Mouse (Mus musculus) thymus, postnatal 10 days (tissue): ENCODE data around the gene Cldnd2.
"Not testable (repeated sequence)": the region's sequence is repeated elsewhere in the genome, so short reads cannot be mapped to it uniquely, and the experiment has no call there.

ENCODE experiments used
- DNase-seq, 2 experiments: peaks; one replicate each; pipeline ENCODE4 v3.0.0; 2021; ENCODE audit warnings: low spot score in 2 of 2

Cldnd2 gene

DNA sequence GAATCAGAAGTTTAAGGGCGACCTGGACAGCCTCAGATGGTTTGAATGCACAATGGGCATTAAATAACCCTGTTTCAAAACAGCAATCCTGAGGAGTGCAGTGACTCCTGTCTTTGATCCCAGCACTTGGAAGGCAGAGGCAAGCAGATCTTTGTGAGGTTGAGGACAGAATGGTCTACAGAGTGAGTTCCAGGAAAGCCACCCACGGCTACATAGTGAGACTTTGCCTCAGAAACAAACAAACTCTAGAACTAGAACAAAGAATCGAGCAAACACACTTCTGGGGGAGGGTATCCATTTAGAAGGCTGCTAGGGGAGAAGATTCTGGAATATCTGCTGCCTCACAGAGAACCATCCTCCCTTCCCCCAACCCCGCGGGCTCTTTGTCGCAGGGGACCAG, at the start of gene Cldnd2:
TSS of gene Cldnd2 (plus strand) at position 301 of the 400 bp plus-strand sequence.
- DNase-seq, result no peak

DNA sequence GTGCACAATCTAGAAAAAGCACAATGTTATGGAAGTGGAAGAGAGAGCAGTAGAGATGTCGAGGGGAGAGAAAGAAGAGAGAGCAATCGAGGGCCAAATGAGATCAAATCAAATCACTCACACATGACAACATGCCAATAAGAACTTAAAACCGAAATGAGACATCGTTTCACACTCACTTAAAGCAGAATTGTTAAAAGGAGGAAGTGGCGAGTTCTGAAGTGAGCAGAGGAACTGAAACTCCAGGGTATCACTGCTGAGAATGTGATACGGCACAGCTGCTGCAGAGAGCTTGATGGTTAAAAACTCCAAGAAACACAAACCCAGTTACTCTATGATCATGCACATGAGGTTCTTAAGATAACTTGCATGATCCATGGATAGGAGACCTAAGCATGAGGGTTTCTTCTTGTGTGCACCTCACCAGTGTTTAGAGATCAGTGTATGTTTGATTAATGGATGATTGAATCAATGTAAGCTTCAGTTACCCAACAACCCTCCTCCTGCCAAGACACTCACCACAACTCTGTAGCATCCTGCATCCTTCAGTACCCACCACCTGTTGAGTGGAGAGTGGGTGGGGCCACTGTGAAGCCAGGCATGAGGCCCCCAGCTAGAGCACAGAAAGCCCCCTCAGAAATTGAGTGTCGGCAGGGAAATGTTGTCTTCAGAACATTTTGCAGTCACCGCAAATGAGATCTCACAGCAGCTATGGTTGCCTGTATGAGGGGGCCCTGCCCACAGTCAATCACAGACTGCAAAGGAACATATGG, 48.0 kb upstream of the Cldnd2 start:
- no peak for DNase-seq

DNA sequence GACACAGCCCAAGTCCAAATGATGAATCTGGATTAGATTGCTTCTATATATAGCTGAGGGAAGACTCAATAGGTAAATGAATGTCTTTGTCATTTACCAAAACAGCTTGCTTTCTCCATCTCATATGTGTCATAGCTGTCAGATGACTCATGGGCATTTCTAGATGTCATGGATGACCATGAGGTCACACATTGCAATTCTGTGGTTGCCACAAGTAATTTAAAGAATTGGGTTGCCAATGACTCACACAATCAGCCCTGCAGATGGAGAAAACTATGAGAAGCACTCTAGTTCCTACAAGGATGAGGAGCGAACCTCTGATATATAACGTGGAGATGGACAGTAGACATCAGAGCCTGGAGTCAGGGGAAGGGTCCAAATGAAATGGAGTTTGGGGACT, 41.1 kb upstream of the Cldnd2 start:
- no peak for DNase-seq

DNA sequence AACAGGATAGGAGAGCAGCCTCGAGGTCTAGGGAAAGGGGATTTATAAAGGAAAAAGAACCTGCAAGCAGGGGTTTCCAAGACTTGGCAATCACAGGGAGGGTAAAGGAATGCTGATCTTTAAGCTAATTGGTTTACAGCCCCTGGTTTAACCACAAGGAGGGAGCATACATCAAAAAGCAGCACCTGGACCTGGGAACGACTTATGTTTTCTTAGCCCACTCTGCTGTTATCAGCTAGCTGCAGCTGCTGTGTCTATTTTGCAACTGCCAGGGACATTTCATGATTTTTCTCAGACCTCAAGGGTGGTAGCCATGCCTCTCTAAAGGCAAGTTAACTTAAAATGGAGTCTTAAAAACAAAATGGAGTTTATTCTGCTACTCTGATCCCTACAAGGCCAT, 37.9 kb upstream of the Cldnd2 start:
- DNase-seq, result no peak

DNA sequence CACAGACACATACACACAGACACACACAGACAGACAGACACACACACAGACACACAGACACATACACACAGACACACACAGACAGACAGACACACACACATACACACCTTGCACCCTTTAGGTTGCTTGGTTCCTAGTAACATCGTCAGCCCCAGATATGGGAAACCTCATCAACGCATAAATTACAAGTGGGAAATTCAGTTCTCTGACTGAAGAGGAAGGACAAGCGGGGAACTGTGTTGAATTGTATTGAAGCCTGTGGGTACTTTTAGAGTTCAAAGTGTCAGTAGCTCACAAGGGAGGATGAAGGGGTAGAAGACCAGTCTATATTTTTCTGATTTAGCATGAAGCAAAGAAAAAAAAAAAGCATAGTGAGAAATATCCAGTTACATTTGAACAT, 33.0 kb upstream of the Cldnd2 start:
- DNase-seq, result no peak

DNA sequence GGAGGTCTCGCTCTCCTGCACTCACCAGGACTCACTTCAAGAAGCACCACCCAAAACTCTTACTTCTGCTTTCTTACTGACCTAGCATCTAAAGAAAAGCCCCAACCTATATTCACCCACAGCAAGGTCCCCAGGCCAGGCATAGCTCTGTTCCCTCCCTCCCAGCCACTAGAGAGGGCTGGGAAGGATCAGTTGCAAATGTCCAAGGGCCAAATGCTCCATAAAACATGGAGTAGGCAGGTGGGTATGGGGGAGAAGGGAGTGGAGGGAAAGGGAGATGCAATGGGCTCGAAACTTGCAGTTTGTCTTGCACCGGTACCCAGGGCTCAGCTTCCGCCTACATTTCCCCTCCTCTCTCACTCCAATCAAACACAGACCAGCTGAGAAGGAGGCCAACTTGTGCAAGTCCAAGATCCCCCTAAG, 32.4 kb upstream of the Cldnd2 start, which contains the start of gene Siglecg:
TSS of gene Siglecg (plus strand) at position 74 of the 423 bp plus-strand sequence.
- no peak for DNase-seq

DNA sequence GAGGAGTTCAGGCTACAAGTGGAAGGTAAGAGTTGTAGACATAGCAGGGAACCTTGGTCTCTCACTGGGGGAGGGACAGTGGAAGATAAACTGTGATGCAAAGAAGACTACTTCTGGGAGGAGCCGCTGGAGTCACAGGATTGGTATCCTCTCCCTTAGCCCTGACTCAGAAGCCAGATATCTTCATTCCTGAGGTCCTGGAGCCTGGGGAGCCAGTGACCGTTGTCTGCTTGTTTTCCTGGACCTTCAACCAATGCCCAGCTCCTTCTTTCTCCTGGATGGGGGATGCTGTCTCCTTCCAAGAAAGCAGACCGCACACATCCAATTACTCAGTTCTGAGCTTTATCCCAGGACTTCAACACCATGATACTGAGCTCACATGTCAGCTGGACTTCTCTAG, 31.5 kb upstream of the Cldnd2 start:
- no peak for DNase-seq

DNA sequence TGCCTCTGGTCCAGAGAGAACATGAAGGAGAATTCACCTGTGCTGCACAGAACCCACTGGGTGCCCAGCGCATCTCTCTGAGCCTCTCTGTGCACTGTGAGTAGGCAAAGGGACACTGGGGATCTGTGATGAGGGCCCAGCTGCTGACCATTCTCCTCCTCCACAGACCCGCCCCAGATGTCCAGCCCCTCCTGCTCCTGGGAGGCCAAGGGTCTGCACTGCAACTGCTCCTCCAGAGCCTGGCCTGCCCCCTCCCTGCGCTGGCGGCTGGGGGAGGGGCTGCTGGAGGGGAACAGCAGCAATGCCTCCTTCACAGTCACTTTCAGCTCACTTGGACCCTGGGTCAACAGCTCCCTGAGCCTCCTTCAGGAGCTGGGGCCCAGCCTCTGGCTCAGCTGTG, 28.9 kb upstream of the Cldnd2 start:
- not testable (repeated sequence) for DNase-seq

DNA sequence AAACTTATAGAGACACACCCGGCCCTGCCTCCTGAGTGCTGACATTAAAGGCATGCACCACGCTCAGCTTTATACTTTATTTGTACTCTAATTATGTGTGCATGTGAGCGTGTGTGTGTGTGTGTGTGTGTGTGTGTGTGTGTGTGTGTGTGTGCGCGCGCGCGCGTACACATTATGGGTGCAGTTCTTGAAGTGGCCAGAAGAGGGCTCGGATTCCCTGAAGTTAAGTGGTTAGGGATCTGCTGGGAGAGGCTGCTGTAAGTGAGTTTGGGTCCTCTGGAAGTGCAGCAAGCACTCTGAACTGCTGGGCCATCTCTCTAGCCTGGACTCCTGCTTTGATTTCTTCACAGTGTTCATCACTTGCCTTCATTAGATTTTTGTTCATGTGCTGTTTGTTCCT, 23.3 kb upstream of the Cldnd2 start:
- DNase-seq, result no peak

DNA sequence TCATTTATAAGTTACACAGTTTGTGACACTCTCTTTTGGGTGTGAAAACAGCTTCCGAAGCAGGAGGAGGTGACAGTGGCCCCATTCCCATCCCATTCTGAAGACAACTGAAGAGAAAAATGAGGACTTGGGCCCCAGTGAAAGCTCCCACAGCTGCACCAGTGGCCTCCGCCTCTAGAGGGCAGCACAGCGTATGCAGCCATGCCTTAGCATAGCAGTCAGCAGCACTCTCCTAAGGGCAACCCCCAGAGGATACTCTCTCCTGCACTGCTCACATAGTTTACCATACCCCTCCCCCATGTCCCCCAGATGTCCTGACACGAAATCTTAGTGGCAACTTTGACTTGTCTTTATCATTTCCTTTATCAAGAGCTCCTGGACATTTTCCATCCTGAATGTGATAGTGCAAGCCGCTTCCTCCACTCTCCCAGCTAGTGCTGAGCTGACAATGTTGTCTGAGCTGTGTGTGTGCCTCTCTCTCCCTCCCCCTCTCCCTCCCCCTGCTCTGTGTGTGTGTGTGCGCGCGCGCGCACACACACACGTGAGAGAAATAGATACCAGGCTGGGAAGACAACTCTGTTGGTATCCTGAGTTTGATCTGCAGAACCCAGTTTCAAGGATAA, 17.5 kb upstream of the Cldnd2 start:
- peak; percentile 54 to 78 for DNase-seq

DNA sequence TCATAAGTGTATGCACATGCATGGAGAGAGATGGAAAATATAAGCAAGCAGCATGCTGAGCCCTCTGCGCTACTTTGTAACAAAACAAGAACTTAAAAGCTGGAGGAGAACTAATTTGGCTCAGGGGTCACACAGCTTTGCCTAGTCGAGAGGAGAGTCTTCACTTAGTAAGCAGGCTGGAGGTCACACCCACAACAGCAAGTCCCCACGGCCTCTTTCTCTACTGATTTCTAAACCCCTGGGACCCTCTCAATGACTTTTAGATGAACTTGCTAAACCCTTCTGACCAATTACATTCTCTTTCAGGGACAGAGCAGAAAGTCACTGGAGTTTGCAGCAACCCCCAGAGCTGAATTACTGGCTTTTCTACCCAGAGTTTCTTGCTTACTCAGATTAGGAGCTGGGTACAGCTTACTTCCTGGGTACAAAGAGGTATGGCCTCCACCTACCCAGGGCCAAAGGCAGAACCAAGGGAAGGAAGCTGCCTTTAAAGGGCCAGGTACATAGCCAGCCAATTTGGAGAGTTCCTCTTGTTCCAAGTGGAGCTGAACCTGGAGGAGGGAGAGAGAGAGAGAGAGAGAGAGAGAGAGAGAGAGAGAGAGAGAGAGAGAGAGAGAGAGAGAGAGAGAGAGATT, 16.5 kb upstream of the Cldnd2 start:
- DNase-seq, result no peak

DNA sequence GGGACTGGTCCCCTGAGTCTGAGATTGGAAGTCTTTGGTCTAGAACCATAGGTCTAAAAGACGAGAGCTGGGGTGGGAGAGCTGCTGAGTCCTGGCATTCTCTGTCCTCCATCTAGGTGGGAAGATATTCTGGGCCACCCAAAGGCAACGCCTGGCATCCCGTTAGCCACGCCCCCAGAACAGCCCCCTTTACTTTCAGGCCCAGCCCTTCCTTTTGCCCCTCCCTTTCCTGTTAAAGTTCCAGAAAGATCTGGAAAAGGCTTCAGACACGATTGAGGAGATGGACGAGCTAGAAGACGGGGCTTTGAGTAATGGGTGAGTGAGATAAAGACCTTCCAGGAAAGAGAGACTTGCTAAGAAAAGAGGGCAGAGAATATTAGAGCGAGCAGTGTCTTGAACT, 13.2 kb upstream of the Cldnd2 start, which contains the start of gene Lim2:
TSS of gene Lim2 (plus strand) at position 265 of the 400 bp plus-strand sequence.
- DNase-seq, result no peak

DNA sequence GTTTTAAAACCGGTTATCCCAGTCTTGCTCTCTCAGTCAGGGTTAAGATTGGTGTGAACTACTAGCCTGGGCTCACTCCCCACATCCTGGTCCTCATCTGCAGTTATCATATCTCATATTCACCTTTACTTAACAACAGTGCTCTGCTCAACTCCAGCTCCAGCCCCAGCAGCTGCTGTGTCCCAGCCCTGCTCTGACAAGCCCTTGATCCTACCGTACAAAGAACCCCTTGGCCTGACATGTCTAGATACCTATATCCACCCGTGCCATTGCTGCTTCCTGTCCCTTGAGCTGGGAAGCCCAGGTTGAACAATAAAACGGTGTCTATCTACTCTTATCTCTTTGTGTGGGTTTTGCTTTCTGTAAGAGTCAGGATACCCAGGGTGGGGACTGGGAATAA, 11.1 kb upstream of the Cldnd2 start:
- DNase-seq, result no peak

DNA sequence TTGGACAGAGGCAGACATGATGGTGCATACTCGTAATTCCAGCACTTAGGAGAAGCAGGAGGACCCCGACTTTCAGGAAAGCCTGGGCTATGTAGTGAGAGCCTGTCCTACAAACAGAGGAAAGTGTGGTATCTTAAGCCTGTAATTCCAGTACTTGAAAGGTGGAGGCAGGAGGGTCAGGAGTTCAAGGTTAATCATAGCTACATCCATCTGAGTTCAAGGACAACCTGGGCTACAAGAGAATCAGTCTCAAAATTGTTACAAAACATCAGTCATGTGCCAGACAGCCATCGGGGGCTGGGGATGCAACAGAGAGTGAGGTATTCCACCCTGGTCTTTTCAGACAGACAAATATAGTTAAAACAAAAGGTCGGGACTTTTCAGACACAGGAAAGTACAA, 7.7 kb upstream of the Cldnd2 start:
- DNase-seq, result no peak

DNA sequence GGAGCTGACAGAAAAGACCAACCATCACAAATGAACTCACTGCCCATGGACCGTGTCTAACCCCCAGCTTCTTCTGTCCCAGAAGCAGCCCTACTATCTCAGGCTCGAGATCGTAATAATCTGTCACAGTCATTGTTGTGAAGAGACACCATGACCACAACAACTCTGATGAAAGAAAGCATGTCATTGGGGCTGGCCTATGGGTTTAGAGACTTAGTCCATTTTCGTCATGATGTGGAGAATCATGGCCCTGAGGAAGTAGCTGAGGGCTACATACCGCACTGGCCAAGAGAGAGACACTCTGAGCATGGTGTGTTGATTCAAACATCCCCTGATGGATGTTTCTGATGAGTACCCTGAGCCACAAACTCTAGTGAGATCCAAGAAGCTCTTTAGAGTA, 5.9 kb upstream of the Cldnd2 start:
- no peak for DNase-seq

DNA sequence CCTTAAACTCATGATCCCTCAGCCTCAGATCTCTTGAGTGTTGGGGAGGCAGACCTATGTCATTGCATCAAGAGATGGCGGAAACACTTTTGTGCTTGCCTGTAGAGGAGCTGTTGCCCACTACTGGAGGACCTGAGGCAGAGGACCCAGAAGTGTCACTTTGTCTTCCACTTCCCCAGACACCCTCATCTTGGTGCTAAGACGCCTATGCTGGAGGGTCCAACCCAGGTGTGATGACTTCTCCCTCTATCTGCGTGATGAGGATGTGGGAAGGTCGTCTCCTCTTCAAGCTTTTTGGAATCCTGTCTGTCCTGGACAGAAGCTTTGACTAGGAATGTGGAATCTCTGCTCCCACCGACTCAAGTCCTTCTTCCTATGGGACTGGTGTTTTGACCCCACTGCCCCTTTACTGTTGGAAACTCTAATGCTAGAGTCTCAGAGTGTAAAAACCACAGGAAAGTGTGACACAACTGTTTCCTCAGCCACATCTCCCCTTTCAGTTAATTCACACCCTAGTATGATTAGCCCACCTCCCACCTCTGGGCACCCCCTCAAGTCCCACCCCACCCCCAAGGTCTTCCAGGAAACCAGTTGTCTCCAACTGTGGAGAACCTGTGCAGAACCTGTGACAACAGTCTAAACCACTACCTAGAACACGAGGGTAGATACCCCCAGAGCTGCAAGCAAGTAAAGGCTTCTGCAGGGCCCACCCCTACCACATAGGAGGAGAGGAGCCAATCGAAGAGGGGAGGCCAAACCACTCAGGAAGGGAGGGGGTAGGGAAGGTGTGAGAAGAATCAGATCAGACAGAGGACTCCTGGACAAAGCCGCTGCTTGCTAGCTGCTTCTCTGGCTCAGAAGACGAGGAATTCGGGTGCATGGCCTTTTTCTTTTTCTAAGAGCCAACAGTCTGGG, 4.0 kb upstream of the Cldnd2 start, which contains the start of gene Nkg7:
TSS of gene Nkg7 (plus strand) at position 733 of the 915 bp plus-strand sequence.
- no peak for DNase-seq

DNA sequence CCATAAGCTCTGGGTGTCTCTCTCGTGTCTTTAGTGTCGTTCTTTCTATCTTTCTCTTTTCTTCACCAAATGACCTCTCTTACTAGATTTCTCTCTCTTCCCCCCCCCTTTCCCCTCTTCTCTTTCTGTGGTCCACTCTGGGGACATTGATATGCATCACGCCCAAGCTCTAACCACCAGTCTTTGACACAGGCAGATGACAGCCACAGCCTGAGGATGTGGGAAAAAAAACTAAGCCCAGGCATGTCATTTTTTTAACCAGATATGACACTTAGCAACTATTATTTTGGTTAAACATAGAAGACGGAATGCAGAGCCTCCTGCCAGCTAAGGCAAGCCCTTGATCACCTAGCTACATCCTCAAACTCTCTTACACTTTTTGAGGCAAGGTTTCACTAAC, 2.0 kb upstream of the Cldnd2 start:
- DNase-seq, result no peak

DNA sequence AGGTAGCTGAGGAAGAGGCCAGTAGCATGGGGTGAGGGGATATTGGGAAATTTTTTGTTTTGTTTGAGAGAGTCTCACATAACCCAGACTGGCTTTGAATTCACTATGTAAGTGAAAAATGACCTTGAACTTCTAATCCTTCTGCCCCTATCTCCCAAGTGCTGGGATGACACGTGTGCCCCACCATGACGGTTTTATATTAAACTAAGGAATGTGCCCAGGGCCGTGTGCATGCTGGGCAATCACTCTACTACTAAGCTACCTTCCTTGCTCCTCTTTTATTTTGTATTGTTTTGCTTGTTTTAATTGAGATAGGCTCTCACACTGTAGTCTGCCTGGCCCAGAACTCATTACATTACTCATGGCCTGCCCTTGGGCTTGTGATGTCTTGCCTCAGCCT, 489 bp downstream of the Cldnd2 start:
- no peak for DNase-seq

DNA sequence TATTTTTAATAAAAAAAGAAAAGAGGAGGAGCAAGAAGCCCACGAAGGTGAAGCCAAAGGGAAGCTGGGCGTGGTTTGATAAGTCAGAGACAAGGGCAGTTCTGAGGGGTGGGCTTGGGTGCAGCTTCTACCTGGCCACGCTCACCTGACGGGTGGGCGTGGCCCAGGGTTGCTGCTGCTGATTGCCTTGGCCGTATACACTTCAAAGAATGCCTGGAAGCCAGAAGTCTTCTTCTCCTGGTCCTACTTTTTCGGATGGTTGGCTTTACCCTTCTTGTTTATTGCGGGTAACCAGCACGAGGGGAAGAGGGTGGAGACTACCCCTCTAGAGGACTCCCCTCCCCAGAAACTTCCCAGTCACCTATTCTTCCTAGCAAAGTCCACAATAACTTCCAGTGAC, 2.1 kb downstream of the Cldnd2 start:
- DNase-seq, result no peak

DNA sequence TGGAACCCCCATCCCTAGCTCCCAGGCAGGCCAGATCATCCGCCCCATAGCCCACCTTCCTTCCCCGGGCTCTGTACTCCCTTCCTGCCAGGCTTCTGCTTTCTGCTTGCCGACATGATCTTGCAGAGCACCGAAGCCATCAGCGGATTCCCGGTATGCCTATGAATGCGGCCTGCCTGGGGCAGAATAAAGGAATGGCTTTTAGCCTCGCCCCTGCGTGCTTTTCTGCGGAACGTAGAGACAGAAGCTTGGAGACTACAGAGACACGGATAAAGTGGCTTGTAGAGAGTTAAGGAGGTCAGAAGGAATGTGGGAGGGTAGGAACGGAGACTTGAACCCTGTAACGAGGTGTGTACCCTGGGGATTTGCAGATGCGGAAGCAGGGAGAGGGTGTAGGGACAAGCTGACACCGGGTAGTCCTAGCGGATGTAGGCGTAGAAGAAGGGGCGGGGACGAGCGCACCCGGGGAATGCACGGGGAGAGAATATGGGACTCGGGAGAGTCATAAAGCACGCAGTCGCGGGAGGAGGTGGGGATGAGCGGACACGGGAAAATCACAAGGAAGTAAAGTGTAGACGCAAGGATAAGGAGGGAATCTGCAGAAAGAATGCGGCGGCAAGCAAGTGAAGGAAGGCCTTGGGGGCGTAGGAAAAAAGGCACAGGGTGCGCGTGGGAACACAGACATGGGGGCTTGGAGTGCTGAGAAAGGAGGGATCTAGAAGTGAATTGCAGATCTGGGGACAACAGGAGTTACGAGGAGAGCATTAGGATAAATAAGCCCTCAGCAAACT, 2.7 kb downstream of the Cldnd2 start:
- DNase-seq, result peak; percentile 66 to 67

DNA sequence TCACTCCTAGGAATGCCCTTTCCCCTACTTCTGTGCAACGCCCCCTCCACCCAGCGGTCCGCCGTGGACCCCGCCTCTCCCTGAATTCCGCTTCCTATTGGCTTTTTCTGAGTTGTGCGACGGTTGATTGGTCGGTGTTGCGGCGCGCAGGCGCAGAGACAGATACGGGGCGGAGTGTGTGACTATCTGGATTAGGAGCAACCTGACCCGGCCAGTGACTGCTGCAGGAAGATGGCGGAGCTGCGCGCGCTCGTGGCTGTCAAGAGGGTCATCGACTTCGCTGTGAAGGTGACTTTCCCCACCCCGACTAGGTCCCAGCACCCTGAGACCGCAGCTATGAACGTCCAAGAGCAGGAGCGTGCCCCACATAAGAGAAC, 3.3 kb downstream of the Cldnd2 start, which contains the start of the genes Etfb and Gm45233:
TSS of gene Etfb (plus strand) at position 167 of the 377 bp plus-strand sequence.
TSS of gene Gm45233 (plus strand) at position 212 of the 377 bp plus-strand sequence.
- peak; percentile 82 for DNase-seq
